Mouse (Mus musculus): ENCODE measurements at regions not wholly inside any gene's neighbourhood (a gene's known extent, or its start where the extent isn't known, plus 50 kb on each side); places are given as distances from the start of the nearest gene placed in this dataset.

DNA sequence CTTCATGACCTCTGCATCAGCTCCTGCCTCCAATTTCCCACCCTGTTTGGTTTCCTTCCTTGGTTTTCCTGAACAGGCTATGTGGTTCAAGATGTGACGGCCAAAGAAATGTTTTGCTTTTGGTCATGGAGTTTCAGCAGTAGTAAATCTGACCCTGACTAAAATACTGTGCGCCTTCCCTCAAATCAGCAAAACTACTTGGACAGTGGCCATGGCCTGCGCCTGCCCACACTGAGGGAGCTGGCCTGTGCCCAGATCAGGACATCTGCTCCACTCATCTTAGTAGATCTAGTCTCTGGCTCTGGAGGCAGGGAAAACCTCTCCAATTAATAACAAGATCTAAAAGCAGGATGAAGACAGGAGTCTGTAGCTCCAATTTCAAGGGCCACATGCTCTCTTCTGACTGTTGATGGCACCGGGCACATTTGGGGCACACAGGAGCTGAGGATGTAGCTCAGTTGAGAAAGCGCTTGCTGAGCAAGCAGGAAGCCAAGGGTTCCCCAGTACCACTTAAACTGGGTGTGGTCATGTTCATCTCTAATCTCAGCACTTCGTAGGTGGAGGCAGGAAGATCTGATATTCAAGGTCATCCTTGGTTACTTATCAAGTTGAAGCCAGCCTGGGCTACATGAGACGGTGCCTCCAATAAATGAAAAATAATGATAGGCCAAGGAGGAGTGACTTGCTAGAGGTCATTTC is 96.6 kb upstream of the Mrps10 start:
- H3K79me2 ChIP-seq (replicated peaks; ENCODE audit: control insufficient read depth, extremely low read depth, insufficient read depth, poor library complexity, severe bottlenecking): no peaks in the 10 kb centered on the region
- H3K27me3 ChIP-seq (replicated peaks): no peaks in the 10 kb centered on the region
- in situ Hi-C loops (cut with MboI; ENCODE audit: low pct_ligation_motif_present, low pct_unique_long_range_greater_than_20kb, low sequenced_read_pairs): no loop called here
- no peak overlapping the region for H3K27ac ChIP-seq (ENCODE audit: insufficient read depth, low read depth)
- dilution Hi-C loops (cut with MboI; ENCODE audit: extremely low pct_ligation_motif_present, extremely low pct_unique_long_range_greater_than_20kb, low sequenced_read_pairs): no loop called here
- no peak overlapping the region for H3K9ac ChIP-seq (ENCODE audit: insufficient read depth, low read depth)
- H3K36me3 ChIP-seq (replicated peaks in 1 of 2; ENCODE audit: control insufficient read depth in 1 of 2, insufficient read depth in 1 of 2, low read length in 1 of 2): peaks cover 0 to 12% of the 10 kb centered on the region in 2 experiments
- H3K4me1 ChIP-seq (ENCODE audit: control insufficient read depth in 1 of 2, insufficient read depth in 2 of 2): peaks cover 0 to 4% of the 10 kb centered on the region in 2 experiments; a peak in 2 of 4 replicates
- TF ChIP-seq NRF1 (IDR thresholded peaks at IDR 0.05; ENCODE audit: low read depth, low read length) (no peak), NELFE (IDR thresholded peaks at IDR 0.05; ENCODE audit: low read depth, low read length) (no peak), E2F4 (IDR thresholded peaks at IDR 0.05; ENCODE audit: insufficient replicate concordance, low read depth, low read length) (no peak)
- H3K4me2 ChIP-seq (ENCODE audit: insufficient read depth, low read depth, poor library complexity, severe bottlenecking): no peak overlapping the region
- peaks cover 6% of the 10 kb centered on the region for H3K9me3 ChIP-seq (replicated peaks; ENCODE audit: low read length)
- no peak overlapping the region for H3K4me3 ChIP-seq (replicated peaks in 1 of 3; ENCODE audit: low read depth in 2 of 3, low read length in 2 of 3, poor library complexity in 1 of 3)
- DNase-seq (ENCODE audit: extremely low read depth): no peak

DNA sequence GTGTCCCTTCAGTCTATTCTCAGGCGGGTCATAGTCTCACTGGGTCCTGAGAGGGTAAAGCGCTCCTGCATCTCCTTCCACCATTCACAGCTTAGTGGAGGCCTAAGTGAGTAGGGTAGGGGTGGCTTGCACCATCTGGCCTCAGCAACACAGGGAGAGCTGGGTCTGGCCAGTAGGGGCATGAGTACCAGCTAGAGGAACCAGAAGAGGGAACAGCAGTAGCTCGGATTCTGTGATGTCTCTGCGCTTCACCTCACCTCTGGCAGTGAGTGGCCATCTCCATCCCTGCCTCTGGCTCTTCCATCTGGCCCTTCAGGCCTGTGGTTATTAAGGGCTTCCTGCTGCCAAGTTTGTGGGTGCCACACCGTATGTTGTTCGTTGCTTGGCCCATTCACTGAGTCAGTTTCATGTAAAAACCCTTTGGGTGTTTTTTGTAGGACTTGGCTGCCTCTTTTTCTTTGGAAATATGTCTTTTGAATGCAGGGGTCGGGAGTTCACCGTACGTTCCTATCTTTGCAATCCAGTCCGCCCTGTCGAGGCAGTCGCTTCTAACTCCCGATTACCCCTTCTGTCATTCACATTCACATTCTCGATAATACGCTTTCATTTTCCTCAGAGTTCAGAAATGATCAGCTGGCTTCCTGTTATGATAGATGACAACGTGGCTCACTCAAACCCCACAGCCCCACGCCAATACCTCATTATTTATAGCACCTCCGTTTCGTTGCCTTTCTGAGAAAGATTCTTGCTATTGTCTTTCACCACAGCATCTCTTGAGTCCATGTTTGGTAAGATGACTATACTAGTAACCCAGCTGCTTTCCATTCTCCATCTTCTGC is 99.4 kb upstream of the Mrps10 start:
- dilution Hi-C loops (cut with MboI; ENCODE audit: extremely low pct_ligation_motif_present, extremely low pct_unique_long_range_greater_than_20kb, low sequenced_read_pairs) (no loop called here), in situ Hi-C loops (cut with MboI; ENCODE audit: low pct_ligation_motif_present, low pct_unique_long_range_greater_than_20kb, low sequenced_read_pairs) (no loop called here)
- H3K9me3 ChIP-seq (replicated peaks; ENCODE audit: low read length): peaks cover 2% of the 10 kb centered on the region
- peaks cover 0 to 16% of the 10 kb centered on the region in 2 experiments for H3K36me3 ChIP-seq (replicated peaks in 1 of 2; ENCODE audit: control insufficient read depth in 1 of 2, insufficient read depth in 1 of 2, low read length in 1 of 2)
- DNase-seq (ENCODE audit: extremely low read depth): no peak
- H3K79me2 ChIP-seq (replicated peaks; ENCODE audit: control insufficient read depth, extremely low read depth, insufficient read depth, poor library complexity, severe bottlenecking): no peaks in the 10 kb centered on the region
- peaks cover 0 to 4% of the 10 kb centered on the region in 2 experiments; a peak in 2 of 4 replicates for H3K4me1 ChIP-seq (ENCODE audit: control insufficient read depth in 1 of 2, insufficient read depth in 2 of 2)
- no peak for TF ChIP-seq POLR2A (IDR thresholded peaks at IDR 0.05; ENCODE audit: low read depth, low read length)
- TF ChIP-seq MEF2A (IDR thresholded peaks at IDR 0.05; ENCODE audit: borderline replicate concordance, low read depth, low read length): no peak
- TF ChIP-seq MAX (IDR thresholded peaks at IDR 0.05; ENCODE audit: low read length): no peak
- no peak for TF ChIP-seq UBTF (IDR thresholded peaks at IDR 0.05; ENCODE audit: low read depth, low read length)
- TF ChIP-seq NELFE (IDR thresholded peaks at IDR 0.05; ENCODE audit: low read depth, low read length): no peak
- no peak for TF ChIP-seq TBP (conservative IDR thresholded peaks at IDR 0.05; ENCODE audit: low read depth, low read length)
- no peak for TF ChIP-seq ELF1 (IDR thresholded peaks at IDR 0.05; ENCODE audit: low read depth, low read length)
- TF ChIP-seq GABPA (IDR thresholded peaks at IDR 0.05; ENCODE audit: insufficient replicate concordance, low read depth, low read length): no peak
- no peak for TF ChIP-seq ETS1 (conservative IDR thresholded peaks at IDR 0.05; ENCODE audit: low read depth, low read length)
- no peak for TF ChIP-seq NRF1 (IDR thresholded peaks at IDR 0.05; ENCODE audit: low read depth, low read length)
- no peak for TF ChIP-seq SIN3A (IDR thresholded peaks at IDR 0.05; ENCODE audit: low read length)
- no peak for TF ChIP-seq SMC3 (IDR thresholded peaks at IDR 0.05; ENCODE audit: low read depth, low read length)
- TF ChIP-seq CHD2 (IDR thresholded peaks at IDR 0.05; ENCODE audit: low read length): no peak
- TF ChIP-seq CHD1 (IDR thresholded peaks at IDR 0.05; ENCODE audit: low read depth, low read length): no peak
- TF ChIP-seq USF2 (conservative IDR thresholded peaks at IDR 0.05; ENCODE audit: low read depth, low read length): no peak
- TF ChIP-seq PAX5 (IDR thresholded peaks at IDR 0.05; ENCODE audit: low read length): no peak
- TF ChIP-seq EP300 (IDR thresholded peaks at IDR 0.05; ENCODE audit: low read length): no peak
- H3K4me2 ChIP-seq (ENCODE audit: insufficient read depth, low read depth, poor library complexity, severe bottlenecking): no peak overlapping the region
- H3K27me3 ChIP-seq (replicated peaks): no peaks in the 10 kb centered on the region
- no peak overlapping the region for H3K4me3 ChIP-seq (replicated peaks in 1 of 3; ENCODE audit: low read depth in 2 of 3, low read length in 2 of 3, poor library complexity in 1 of 3)
- no peak overlapping the region for H3K27ac ChIP-seq (ENCODE audit: insufficient read depth, low read depth)
- H3K9ac ChIP-seq (ENCODE audit: insufficient read depth, low read depth): no peak overlapping the region

Measured in CH12.LX (cell line).